Mouse (Mus musculus) lung, adult 2 months (tissue): Measurements from ENCODE around the gene Stn1.

Experiments
- CTCF ChIP-seq: fragments of 200-500 bp; IDR thresholded peaks from 2 replicates; pipeline ENCODE4 v1.5.1; 2011; ENCODE audit warnings: mild to moderate bottlenecking, low read length, control low read depth; ENCODE audit not compliant: insufficient read depth
- POLR2A ChIP-seq: fragments of 200-500 bp; IDR thresholded peaks from 2 replicates; pipeline ENCODE4 v1.6.1; 2011; ENCODE audit warnings: low read depth, mild to moderate bottlenecking, control low read depth, low read length, borderline replicate concordance; ENCODE audit errors: extremely low read depth

DNA sequence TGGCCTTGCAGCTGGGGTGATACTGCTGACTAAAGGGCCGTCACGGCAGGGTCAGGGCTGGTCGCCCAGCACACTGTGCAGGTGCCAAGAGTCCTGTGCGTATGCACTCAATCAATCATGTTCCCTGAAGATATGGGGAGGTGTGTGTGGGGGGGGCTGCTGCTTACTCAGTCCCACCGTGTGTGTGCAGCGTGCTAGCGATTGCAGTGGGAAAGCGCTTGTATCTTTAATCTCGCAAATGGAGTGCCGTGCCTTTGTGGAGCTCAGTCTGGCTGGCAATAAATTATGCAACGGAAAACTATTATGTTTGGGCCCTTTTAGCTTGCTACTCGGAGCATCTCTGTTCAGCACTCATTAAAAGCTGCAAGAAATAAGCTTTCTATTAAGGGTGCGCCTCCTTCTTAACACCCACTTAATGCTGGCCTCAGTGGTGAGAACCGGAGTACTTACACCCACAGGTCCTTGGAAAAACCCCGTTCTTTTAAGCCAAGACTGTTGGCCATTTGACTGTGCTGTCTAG lies 64.4 kb downstream of the Stn1 start:
- no peak for TF ChIP-seq CTCF
- TF ChIP-seq POLR2A: no peak
